Mouse (Mus musculus): ENCODE measurements at regions not wholly inside any gene's neighbourhood (a gene's known extent, or its start where the extent isn't known, plus 50 kb on each side); places are given as distances from the start of the nearest gene placed in this dataset.

- in situ Hi-C loops (cut with MboI, MseI) = loop anchor here (10.0 kb wide), 1 partner anchor 1007 kb away; no protein-coding TSS in a partner anchor
Observed at GRCm38 (mm10) chr8:43782106-43782505, 72.3 kb upstream of the Adam34 start.
